Mouse (Mus musculus): ENCODE measurements around the gene Spata45.
"Not testable (repeated sequence)": the region's sequence is repeated elsewhere in the genome, so short reads cannot be mapped to it uniquely, and the experiment has no call there.

The Spata45 gene

GRCm38 (mm10) chr1:191036554-191037334 is at the start of gene Spata45:
Gene Spata45, plus strand, starts transcription at chr1:191036639.
- no peak for DNase-seq (ENCODE audit: low spot score in 2 of 2)

- no peak for DNase-seq (ENCODE audit: low spot score in 2 of 2)
These were observed 46.9 kb upstream of the Spata45 start for GRCm38 (mm10) chr1:190989437-190990082.

- no peak for DNase-seq (ENCODE audit: low spot score in 2 of 2)
These were observed 40.9 kb upstream of the Spata45 start for GRCm38 (mm10) chr1:190995548-190995947.

- DNase-seq (ENCODE audit: low spot score in 2 of 2), result no peak
These were observed 40.0 kb upstream of the Spata45 start for GRCm38 (mm10) chr1:190996346-190996877.

GRCm38 (mm10) chr1:190998027-190998426 is 38.4 kb upstream of the Spata45 start:
- DNase-seq (ENCODE audit: low spot score in 2 of 2), result no peak

GRCm38 (mm10) chr1:191000686-191001085 is 35.8 kb upstream of the Spata45 start:
- no peak for DNase-seq (ENCODE audit: low spot score in 2 of 2)

- peak in 1 of 2 experiments; percentile 25 for DNase-seq (ENCODE audit: low spot score in 2 of 2)
These were observed 34.2 kb upstream of the Spata45 start for GRCm38 (mm10) chr1:191002201-191002600.

- no peak for DNase-seq (ENCODE audit: low spot score in 2 of 2)
These were observed 27.7 kb upstream of the Spata45 start for GRCm38 (mm10) chr1:191008707-191009106.

- no peak for DNase-seq (ENCODE audit: low spot score in 2 of 2)
These were observed 22.2 kb upstream of the Spata45 start for GRCm38 (mm10) chr1:191014271-191014670.

GRCm38 (mm10) chr1:191019803-191020202 is 16.6 kb upstream of the Spata45 start:
- DNase-seq (ENCODE audit: low spot score in 2 of 2), result peak; percentile 25 to 34

- no peak for DNase-seq (ENCODE audit: low spot score in 2 of 2)
These were observed 16.1 kb upstream of the Spata45 start for GRCm38 (mm10) chr1:191020217-191020924.

GRCm38 (mm10) chr1:191021016-191021415 is 15.4 kb upstream of the Spata45 start:
- DNase-seq (ENCODE audit: low spot score in 2 of 2), result no peak

GRCm38 (mm10) chr1:191023140-191023539 is 13.3 kb upstream of the Spata45 start:
- DNase-seq (ENCODE audit: low spot score in 2 of 2), result no peak

GRCm38 (mm10) chr1:191023806-191024205 is 12.6 kb upstream of the Spata45 start:
- DNase-seq (ENCODE audit: low spot score in 2 of 2), result not testable (repeated sequence)

GRCm38 (mm10) chr1:191025016-191026012 is 11.1 kb upstream of the Spata45 start:
- no peak for DNase-seq (ENCODE audit: low spot score in 2 of 2)

- peak; percentile 98 to 99 for DNase-seq (ENCODE audit: low spot score in 2 of 2)
These were observed 10.3 kb upstream of the Spata45 start, which contains the start of gene Flvcr1 for GRCm38 (mm10) chr1:191026021-191026713. Gene Flvcr1, minus strand, starts transcription at chr1:191026158.

- DNase-seq (ENCODE audit: low spot score in 2 of 2), result no peak
These were observed 6.3 kb upstream of the Spata45 start for GRCm38 (mm10) chr1:191030182-191030581.

- not testable (repeated sequence) for DNase-seq (ENCODE audit: low spot score in 2 of 2)
These were observed 5.5 kb upstream of the Spata45 start for GRCm38 (mm10) chr1:191030922-191031425.

GRCm38 (mm10) chr1:191035649-191036048 is 790 bp upstream of the Spata45 start:
- DNase-seq (ENCODE audit: low spot score in 2 of 2), result no peak

- DNase-seq (ENCODE audit: low spot score in 2 of 2), result no peak
These were observed 1.6 kb downstream of the Spata45 start for GRCm38 (mm10) chr1:191037999-191038398.

Measured in thymus, postnatal 10 days (tissue).